Mouse (Mus musculus) liver, embryonic 12.5 days (tissue): ENCODE measurements around the gene Wfdc8. TPM values are rescaled to one million over a fixed set of nuclear protein-coding genes. Genes with fewer than 3 reads are reported as not detected.
"Not testable (repeated sequence)": the region's sequence is repeated elsewhere in the genome, so short reads cannot be mapped to it uniquely, and the experiment has no call there.

Experiments
- ATAC-seq: fragments of 200-750 bp; cut with Nextera tagmentation; 2 replicates; pipeline ENCODE4 v1.8.0; 2017; ENCODE audit warnings: moderate number of reproducible peaks, mild to moderate bottlenecking, moderate library complexity
- H3K27ac ChIP-seq: fragments of 300-500 bp; sonication (generic); 2 replicates; pipeline ENCODE4 v1.5.1; 2016; ENCODE audit warnings: mild to moderate bottlenecking
- H3K27me3 ChIP-seq: fragments of 300-500 bp; sonication (generic); replicated peaks from 2 replicates; pipeline ENCODE4 v1.6.1; 2016; ENCODE audit warnings: mild to moderate bottlenecking, moderate library complexity
- H3K36me3 ChIP-seq: fragments of 300-500 bp; sonication (generic); 2 replicates; pipeline ENCODE4 v1.6.1; 2016; ENCODE audit warnings: mild to moderate bottlenecking, moderate library complexity
- H3K4me1 ChIP-seq: fragments of 300-500 bp; sonication (generic); 2 replicates; pipeline ENCODE4 v1.6.1; 2016
- H3K4me2 ChIP-seq: fragments of 300-500 bp; sonication (generic); 2 replicates; pipeline ENCODE4 v1.6.1; 2016; ENCODE audit warnings: mild to moderate bottlenecking, moderate library complexity
- H3K4me3 ChIP-seq: fragments of 300-500 bp; sonication (generic); 2 replicates; pipeline ENCODE4 v1.5.1; 2016; ENCODE audit warnings: mild to moderate bottlenecking, moderate library complexity
- H3K9ac ChIP-seq: fragments of 300-500 bp; sonication (generic); 2 replicates; pipeline ENCODE4 v1.6.1; 2016; ENCODE audit warnings: mild to moderate bottlenecking, moderate library complexity
- H3K9me3 ChIP-seq: fragments of 300-500 bp; sonication (generic); replicated peaks from 2 replicates; pipeline ENCODE4 v1.6.1; 2016; ENCODE audit warnings: mild to moderate bottlenecking, moderate library complexity
- WGBS: fragments of 180-500 bp; shearing (Covaris S2); methylation state at CpG from one replicate; pipeline ENCODE4 v1.1.7; 2016; ENCODE audit not compliant: insufficient replicate concordance; 5-methylcytosine and 5-hydroxymethylcytosine counted together
- polyA plus RNA-seq: library from polyadenylated mRNA; unstranded; fragments of >200 nt; fragmentation: Nextera tagmentation; extraction: Ambion mirVana; gene quantifications from 2 replicates; pipeline ENCODE4 v1.2.1, GENCODE M21; 2016

Gene Wfdc8
- not detected in 2 replicates for polyA plus RNA-seq

GRCm38 (mm10) chr2:164613471-164613870, at the start of gene Wfdc8, which contains the start of gene Wfdc6b:
Gene Wfdc8, minus strand, starts transcription at chr2:164613626.
Gene Wfdc6b, plus strand, starts transcription at chr2:164613522.
- not testable (repeated sequence) for H3K27ac ChIP-seq, H3K4me3 ChIP-seq, H3K36me3 ChIP-seq, H3K4me2 ChIP-seq, H3K9me3 ChIP-seq, H3K27me3 ChIP-seq, H3K9ac ChIP-seq, ATAC-seq, H3K4me1 ChIP-seq
- 61% methylated on average over 8 of the region's 8 CpGs for WGBS

- Histone ChIP-seq H3K36me3 (no peaks in the 10 kb centered on the region), H3K27ac (no peak within 1 kb of the TSS), H3K4me3 (no peak within 1 kb of the TSS), H3K4me1 (no peaks in the 10 kb centered on the region), H3K9ac (no peak within 1 kb of the TSS), H3K27me3 (peaks cover 11% of the 10 kb centered on the region; the same call in 1 of the 2 replicates), H3K4me2 (no peak within 1 kb of the TSS), H3K9me3 (no peaks in the 10 kb centered on the region)
- no peak for ATAC-seq
- 67% methylated on average over 9 of the region's 9 CpGs for WGBS
Observed at GRCm38 (mm10) chr2:164656483-164656882, 43.1 kb upstream of the Wfdc8 start, which contains the start of gene Wfdc9. Gene Wfdc9, minus strand, starts transcription at chr2:164656583.

DNA sequence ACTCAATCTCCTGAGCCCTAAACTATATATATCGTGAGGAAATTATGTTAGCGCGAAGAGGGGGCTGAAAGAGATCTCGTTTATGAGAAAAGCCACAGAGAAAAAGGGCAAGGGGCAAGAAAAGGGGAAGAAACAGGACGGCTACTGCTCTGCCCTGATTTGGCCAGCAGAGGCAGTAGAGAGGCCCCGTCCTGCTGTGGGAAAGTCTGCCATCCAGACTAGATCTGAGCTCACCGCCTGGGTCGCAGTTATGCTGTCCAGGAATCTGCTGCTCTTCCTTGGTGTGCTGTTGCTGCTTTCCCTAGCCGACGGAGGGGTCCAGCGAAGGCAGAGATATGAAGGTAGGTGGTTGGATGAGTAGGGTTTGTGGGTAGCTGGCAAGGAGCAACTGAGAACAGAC, 42.4 kb upstream of the Wfdc8 start, which contains the start of gene Wfdc10:
Gene Wfdc10 (plus strand): TSS at position 189 of the 400 bp plus-strand sequence.
- Histone ChIP-seq H3K9me3 (no peaks in the 10 kb centered on the region), H3K9ac (no peak within 1 kb of the TSS), H3K36me3 (no peaks in the 10 kb centered on the region), H3K27ac (no peak within 1 kb of the TSS), H3K4me3 (no peak within 1 kb of the TSS), H3K4me2 (no peak within 1 kb of the TSS), H3K4me1 (no peaks in the 10 kb centered on the region), H3K27me3 (peaks cover 11% of the 10 kb centered on the region; the same call in 1 of the 2 replicates)
- WGBS, result 7% methylated on average over 11 of the region's 11 CpGs
- no peak for ATAC-seq

- Histone ChIP-seq H3K27me3 (no peaks in the 10 kb centered on the region), H3K36me3 (no peaks in the 10 kb centered on the region), H3K4me2 (no peak overlapping the region), H3K4me1 (no peaks in the 10 kb centered on the region), H3K9me3 (no peaks in the 10 kb centered on the region; the same call in 1 of the 2 replicates), H3K27ac (no peak overlapping the region), H3K4me3 (no peak overlapping the region), H3K9ac (no peak overlapping the region)
- no peak for ATAC-seq
- 72% methylated on average over 13 of the region's 13 CpGs for WGBS
Observed at GRCm38 (mm10) chr2:164641881-164642673, 28.7 kb upstream of the Wfdc8 start.

DNA sequence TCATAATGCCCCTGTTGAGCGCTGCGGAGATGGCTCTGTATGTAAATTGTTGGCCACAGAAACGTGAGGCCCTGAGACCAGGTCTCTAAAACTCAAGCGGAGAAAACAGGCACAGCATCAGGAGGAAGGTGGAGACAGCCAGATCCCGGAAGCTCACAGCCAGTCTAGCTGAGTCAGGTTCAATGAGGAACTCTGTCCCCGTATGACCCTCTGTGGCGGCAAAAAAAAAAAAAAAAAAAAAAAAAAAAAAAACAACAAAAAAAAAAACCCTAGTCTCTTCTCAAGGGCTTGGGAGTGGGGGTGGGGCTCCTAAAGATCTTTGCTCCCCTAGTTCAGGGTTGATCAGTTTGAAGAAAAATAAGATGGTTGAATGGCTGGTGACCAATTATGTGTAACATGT, 27.7 kb upstream of the Wfdc8 start:
- WGBS, result 51% methylated on average over 7 of the region's 7 CpGs
- no peak for ATAC-seq
- H3K27me3 ChIP-seq, result no peaks in the 10 kb centered on the region
- H3K36me3 ChIP-seq, result no peaks in the 10 kb centered on the region
- no peaks in the 10 kb centered on the region; the same call in 1 of the 2 replicates for H3K9me3 ChIP-seq
- no peak overlapping the region for H3K9ac ChIP-seq
- H3K27ac ChIP-seq, result no peak overlapping the region
- no peak overlapping the region for H3K4me3 ChIP-seq
- no peaks in the 10 kb centered on the region for H3K4me1 ChIP-seq
- H3K4me2 ChIP-seq, result no peak overlapping the region

GRCm38 (mm10) chr2:164638696-164639095, 25.3 kb upstream of the Wfdc8 start, which contains the start of gene Wfdc16:
Gene Wfdc16, minus strand, starts transcription at chr2:164638796.
- Histone ChIP-seq H3K36me3 (no peaks in the 10 kb centered on the region), H3K4me3 (no peak within 1 kb of the TSS), H3K27ac (no peak within 1 kb of the TSS), H3K4me2 (no peak within 1 kb of the TSS), H3K9me3 (no peaks in the 10 kb centered on the region; the same call in 1 of the 2 replicates), H3K27me3 (no peaks in the 10 kb centered on the region), H3K4me1 (no peaks in the 10 kb centered on the region), H3K9ac (no peak within 1 kb of the TSS)
- WGBS, result 72% methylated on average over 3 of the region's 3 CpGs
- no peak for ATAC-seq

DNA sequence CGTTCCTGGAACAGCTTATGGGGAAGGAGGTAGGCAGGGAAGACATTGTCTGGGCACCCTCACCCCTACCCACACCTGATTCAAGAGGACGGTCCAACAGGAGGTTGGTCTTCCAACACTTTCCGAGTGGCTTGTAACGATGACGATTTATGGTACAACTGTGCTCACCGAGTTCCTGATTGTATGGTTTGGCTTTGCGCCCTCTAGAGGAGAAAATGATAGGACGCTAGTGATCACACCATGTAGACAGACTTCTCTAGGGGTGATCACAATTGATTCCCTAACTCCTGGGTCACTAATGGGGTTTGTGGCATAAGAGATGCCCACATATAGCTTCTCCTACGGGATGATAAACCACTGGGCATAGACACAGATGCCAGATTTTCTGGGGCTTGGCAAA, 21.8 kb upstream of the Wfdc8 start:
- no peak for ATAC-seq
- Histone ChIP-seq H3K4me3 (no peak overlapping the region), H3K27me3 (no peaks in the 10 kb centered on the region), H3K4me2 (no peak overlapping the region), H3K9me3 (no peaks in the 10 kb centered on the region; the same call in 1 of the 2 replicates), H3K4me1 (no peaks in the 10 kb centered on the region), H3K9ac (no peak overlapping the region), H3K27ac (no peak overlapping the region), H3K36me3 (no peaks in the 10 kb centered on the region)
- WGBS, result 62% methylated on average over 9 of the region's 9 CpGs

DNA sequence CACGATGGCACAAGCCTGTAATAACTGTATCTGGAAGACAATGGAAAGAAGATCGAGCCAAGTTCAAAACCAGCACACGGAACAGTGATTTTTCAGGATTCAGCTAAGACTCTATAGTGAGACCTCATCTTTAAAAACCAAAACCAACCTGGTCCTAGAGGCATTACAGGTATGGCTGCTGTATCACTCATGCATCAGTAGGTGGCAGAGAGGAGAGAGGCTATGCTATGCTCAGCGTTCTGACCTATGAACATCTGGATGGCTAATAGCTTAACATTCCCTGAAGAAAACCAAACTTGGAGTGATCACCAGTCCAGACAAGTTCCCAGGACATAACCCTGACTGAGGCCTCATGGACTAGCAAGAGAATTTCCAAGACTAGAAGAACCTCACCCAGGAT, 8.3 kb upstream of the Wfdc8 start:
- no peak overlapping the region for H3K9ac ChIP-seq
- no peak for ATAC-seq
- no peaks in the 10 kb centered on the region for H3K27me3 ChIP-seq
- H3K9me3 ChIP-seq, result no peaks in the 10 kb centered on the region
- no peak overlapping the region for H3K27ac ChIP-seq
- no peaks in the 10 kb centered on the region for H3K36me3 ChIP-seq
- H3K4me3 ChIP-seq, result no peak overlapping the region
- H3K4me1 ChIP-seq, result no peaks in the 10 kb centered on the region
- WGBS, result 66% methylated on average over 4 of the region's 4 CpGs
- H3K4me2 ChIP-seq, result no peak overlapping the region

- H3K9me3 ChIP-seq, result no peaks in the 10 kb centered on the region
- ATAC-seq, result no peak
- no peak overlapping the region for H3K4me2 ChIP-seq
- no peaks in the 10 kb centered on the region for H3K4me1 ChIP-seq
- H3K27ac ChIP-seq, result no peak overlapping the region
- H3K4me3 ChIP-seq, result no peak overlapping the region
- H3K27me3 ChIP-seq, result no peaks in the 10 kb centered on the region
- no peaks in the 10 kb centered on the region for H3K36me3 ChIP-seq
- 68% methylated on average over 5 of the region's 5 CpGs for WGBS
- no peak overlapping the region for H3K9ac ChIP-seq
Observed at GRCm38 (mm10) chr2:164619050-164619449, 5.6 kb upstream of the Wfdc8 start.

DNA sequence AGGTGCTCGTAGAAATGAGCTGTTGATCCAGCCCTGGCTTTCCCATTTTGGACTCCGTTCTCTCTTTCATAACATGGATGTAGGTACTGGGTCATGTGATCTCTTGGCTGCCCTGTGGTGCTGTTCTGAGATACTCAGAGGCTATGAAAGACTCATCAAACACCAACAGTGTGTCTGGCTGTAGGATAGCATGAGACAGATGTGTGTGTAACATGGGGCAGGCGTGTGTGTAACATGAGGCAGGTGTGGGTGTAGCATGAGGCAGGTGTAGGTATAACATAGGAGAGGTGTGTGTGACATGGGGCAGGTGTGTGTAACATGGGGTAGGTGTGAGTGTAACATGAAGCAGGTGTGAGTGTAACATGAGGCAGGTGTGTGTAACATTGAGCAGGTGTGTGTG, 2.0 kb upstream of the Wfdc8 start:
- Histone ChIP-seq H3K27ac (no peak overlapping the region), H3K4me3 (no peak overlapping the region), H3K9ac (no peak overlapping the region), H3K36me3 (no peaks in the 10 kb centered on the region), H3K27me3 (no peaks in the 10 kb centered on the region), H3K4me2 (no peak overlapping the region), H3K9me3 (no peaks in the 10 kb centered on the region), H3K4me1 (no peaks in the 10 kb centered on the region)
- WGBS, result 66% methylated on average over 3 of the region's 3 CpGs
- no peak for ATAC-seq

GRCm38 (mm10) chr2:164608781-164609180, 4.6 kb downstream of the Wfdc8 start:
- H3K9me3 ChIP-seq, result peaks cover 1% of the 10 kb centered on the region; the same call in 1 of the 2 replicates
- no peak overlapping the region for H3K9ac ChIP-seq
- no peak for ATAC-seq
- H3K4me1 ChIP-seq, result no peaks in the 10 kb centered on the region
- 56% methylated on average over 6 of the region's 6 CpGs for WGBS
- H3K4me2 ChIP-seq, result no peak overlapping the region
- 0 out of 2 replicates have a peak, but pooled peaks cover 4% of the 10 kb centered on the region for H3K27me3 ChIP-seq
- no peaks in the 10 kb centered on the region for H3K36me3 ChIP-seq
- no peak overlapping the region for H3K27ac ChIP-seq
- no peak overlapping the region for H3K4me3 ChIP-seq

- Histone ChIP-seq H3K4me3 (no peak overlapping the region), H3K27me3 (0 out of 2 replicates have a peak, but pooled peaks cover 4% of the 10 kb centered on the region), H3K9ac (no peak overlapping the region), H3K36me3 (no peaks in the 10 kb centered on the region), H3K27ac (no peak overlapping the region), H3K9me3 (peaks cover 10% of the 10 kb centered on the region), H3K4me1 (no peaks in the 10 kb centered on the region), H3K4me2 (no peak overlapping the region)
- no peak for ATAC-seq
- 76% methylated on average over 8 of the region's 8 CpGs for WGBS
Observed at GRCm38 (mm10) chr2:164604411-164604810, 9.0 kb downstream of the Wfdc8 start.
